Mouse (Mus musculus): ENCODE results near the gene Crybg1. TPM values are rescaled to one million over a fixed set of nuclear protein-coding genes. Genes with fewer than 3 reads are reported as not detected.

The Crybg1 gene
- total RNA-seq, 2 experiments from 2014 or later, result 2.1 to 3.1 TPM

DNA sequence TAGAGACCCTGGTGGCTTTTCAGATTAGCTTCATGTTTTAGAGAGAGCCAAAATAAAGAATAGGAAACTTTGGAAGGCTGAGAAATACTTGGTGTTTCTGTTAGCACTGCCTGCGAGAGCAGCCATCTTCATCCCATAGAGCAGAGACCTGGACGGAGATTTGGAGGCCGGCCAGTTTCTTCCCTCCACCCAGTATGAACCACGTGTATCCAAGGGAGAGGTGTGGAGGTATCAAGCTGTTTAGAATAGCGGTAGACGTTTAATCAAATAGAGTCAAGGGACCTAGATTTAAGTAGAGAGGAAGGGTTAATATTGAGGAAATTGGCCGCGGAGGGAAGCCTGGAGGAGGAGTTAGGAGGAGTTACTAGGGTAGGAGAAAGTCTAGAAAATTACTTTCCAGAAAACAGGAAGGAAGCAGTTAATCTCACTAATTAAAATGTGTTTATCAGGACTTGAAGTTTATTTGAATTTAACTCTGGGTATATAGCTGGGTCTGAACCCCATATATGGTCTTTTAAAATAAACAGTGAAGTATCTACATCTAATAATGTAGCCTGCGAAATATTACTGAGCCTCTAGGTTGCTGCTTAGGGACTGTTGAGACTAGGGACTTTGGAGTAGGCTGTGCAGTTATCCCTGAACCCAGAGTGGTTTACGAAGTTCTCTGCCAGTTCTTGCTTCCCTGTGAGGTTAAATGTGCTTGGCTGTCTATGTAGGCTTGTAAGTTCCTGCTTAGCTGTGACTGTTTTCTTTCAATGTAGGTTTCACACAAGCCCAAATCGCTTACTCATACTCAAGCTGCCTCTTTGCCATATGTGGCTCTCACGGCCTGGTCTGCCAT, 238.4 kb downstream of the Crybg1 start:
- no peak for DNase-seq (ENCODE audit: low spot score)
- intact Hi-C loops (cut with DNase I), result no loop called here

DNA sequence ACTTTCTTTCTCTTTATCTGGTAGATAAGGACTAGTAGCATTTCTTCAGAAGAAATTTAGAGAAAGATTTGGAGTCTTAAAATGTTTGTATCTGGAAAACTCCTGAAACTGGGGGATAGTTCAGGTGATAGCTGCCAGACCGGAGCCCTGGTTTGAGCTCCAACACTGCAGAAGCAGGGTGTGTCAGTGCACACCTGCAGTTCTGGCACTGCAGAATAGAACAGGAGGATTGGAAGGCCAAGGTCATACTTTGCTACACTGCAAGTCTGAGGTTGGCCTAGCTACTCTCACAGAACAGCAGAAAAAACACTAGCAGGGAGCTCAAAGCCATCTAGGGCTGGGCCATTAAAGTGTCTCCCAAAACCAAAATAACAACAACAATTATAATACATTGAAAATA, 244.1 kb downstream of the Crybg1 start:
- DNase-seq (ENCODE audit: low spot score), result no peak
- intact Hi-C loops (cut with DNase I), result no loop called here

DNA sequence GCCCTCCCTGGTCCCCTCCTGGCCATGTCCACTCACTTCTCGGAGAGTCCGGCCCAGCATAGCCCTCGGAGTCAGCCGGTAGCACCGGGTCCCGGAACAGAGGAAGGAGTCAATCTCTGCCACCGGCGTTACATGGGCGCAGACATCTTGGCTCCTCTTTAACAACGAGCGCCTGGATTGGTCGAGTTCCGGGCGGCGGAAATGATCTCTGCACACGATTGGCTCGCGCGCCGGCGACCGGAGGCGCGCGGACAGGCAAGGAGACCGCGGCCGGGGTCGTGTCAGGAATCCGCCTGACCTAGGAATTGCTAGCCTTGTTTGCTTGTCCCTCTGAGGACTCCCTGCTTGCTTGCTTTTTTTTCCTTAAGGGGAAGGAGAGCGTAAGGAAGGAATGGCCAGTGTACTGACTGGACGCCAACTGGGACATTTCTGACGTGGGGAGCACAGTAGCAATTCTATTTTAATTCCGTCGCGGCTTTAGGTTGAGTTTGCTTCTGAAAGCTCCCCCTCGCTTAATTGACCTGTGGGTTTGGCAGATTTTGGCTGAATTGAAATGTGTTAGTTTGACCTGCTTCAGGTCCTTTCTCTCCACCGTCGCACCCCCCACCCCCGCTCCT, 247.0 kb downstream of the Crybg1 start, which contains the start of the genes Qrsl1 and Rtn4ip1:
Gene Qrsl1 (minus strand): TSS at position 168 of the 617 bp plus-strand sequence.
Gene Rtn4ip1 (plus strand): TSS at position 230 of the 617 bp plus-strand sequence.
- intact Hi-C loops (cut with DNase I), result no loop called here
- peak; percentile 89 for DNase-seq (ENCODE audit: low spot score)

DNA sequence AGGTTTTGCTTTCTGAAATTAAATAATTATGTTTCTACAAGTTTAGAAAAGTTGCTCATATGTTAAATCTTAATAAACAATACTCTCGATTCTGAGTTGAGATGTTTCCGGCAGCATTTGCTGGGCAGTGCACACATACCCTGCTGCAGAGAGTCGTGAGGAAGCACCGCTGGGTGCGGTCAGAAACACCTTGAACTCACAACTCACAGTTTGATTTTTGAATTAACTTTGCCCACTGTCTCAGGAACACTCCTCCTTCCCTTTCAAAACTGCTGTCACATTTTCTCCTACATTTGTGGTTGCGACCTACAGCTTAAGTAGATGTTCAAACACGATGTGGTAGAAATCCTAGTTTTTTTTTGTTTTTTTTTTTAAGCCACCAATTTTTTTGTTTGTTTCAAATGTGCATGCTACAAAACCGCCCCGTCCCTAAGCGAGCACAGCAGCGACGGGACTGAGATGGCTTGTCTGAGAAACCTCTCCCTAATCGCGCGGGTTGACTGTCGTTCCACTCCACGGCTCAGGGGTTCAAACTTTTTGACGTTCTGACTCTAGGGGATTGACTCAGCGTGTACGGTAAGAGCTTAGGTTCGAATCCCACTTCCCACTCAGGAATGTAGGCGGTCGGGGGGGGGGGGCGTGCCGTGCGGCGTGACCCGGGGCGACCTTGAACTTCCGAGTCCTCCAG, 247.6 kb downstream of the Crybg1 start:
- no peak for DNase-seq (ENCODE audit: low spot score)
- intact Hi-C loops (cut with DNase I), result no loop called here

Other genes starting within 250 kb of the Crybg1 start
- gene Qrsl1, start 247.1 kb downstream of the Crybg1 start, total RNA-seq (2021), result 10 to 100 TPM; 27.4 to 32.1 TPM
- gene Rtn4ip1, start 247.0 kb downstream of the Crybg1 start, total RNA-seq (2021), result 10 to 100 TPM; 61.6 to 72.4 TPM
- 10 to 100 TPM; 14.9 to 15.4 TPM for gene Atg5, start 119.5 kb upstream of the Crybg1 start, total RNA-seq (2021)

Measured in heart, postnatal 25 days (tissue).